Mouse (Mus musculus) hindbrain, embryonic 16.5 days (tissue): ENCODE measurements at regions not wholly inside any gene's neighbourhood (a gene's known extent, or its start where the extent isn't known, plus 50 kb on each side); places are given as distances from the start of the nearest gene placed in this dataset.

ENCODE experiments used
- ATAC-seq: fragments of 200-750 bp; cut with Nextera tagmentation; 2 replicates; pipeline ENCODE4 v1.8.0; 2017; ENCODE audit warnings: moderate TSS enrichment, moderate library complexity
- H3K27ac ChIP-seq: fragments of 300-500 bp; sonication (generic); 2 replicates; pipeline ENCODE4 v1.5.1; 2014; ENCODE audit warnings: low read depth, mild to moderate bottlenecking, control low read depth, low read length, moderate library complexity
- H3K27me3 ChIP-seq: fragments of 300-500 bp; sonication (generic); replicated peaks from 2 replicates; pipeline ENCODE4 v1.6.1; 2014; ENCODE audit warnings: low read length; ENCODE audit not compliant: control insufficient read depth, insufficient read depth
- H3K36me3 ChIP-seq: fragments of 300-500 bp; sonication (generic); 2 replicates; pipeline ENCODE4 v1.6.1; 2014; ENCODE audit warnings: mild to moderate bottlenecking, low read length, moderate library complexity, mixed read lengths; ENCODE audit not compliant: control insufficient read depth, insufficient read depth
- H3K4me1 ChIP-seq: fragments of 300-500 bp; sonication (generic); 2 replicates; pipeline ENCODE4 v1.6.1; 2014; ENCODE audit warnings: low read depth, low read length; ENCODE audit not compliant: control insufficient read depth, insufficient read depth
- H3K4me2 ChIP-seq: fragments of 300-500 bp; sonication (generic); 2 replicates; pipeline ENCODE4 v1.6.1; 2014; ENCODE audit warnings: mild to moderate bottlenecking, low read length, control low read depth, moderate library complexity
- H3K4me3 ChIP-seq: fragments of 300-500 bp; sonication (generic); 2 replicates; pipeline ENCODE4 v1.5.1; 2014; ENCODE audit warnings: mild to moderate bottlenecking, low read length, control low read depth, moderate library complexity
- H3K9ac ChIP-seq: fragments of 300-500 bp; sonication (generic); 2 replicates; pipeline ENCODE4 v1.6.1; 2014; ENCODE audit warnings: low read depth, mild to moderate bottlenecking, control low read depth, low read length, moderate library complexity
- H3K9me3 ChIP-seq: fragments of 300-500 bp; sonication (generic); 2 replicates; pipeline ENCODE4 v1.6.1; 2014; ENCODE audit warnings: mild to moderate bottlenecking, low read length, moderate library complexity; ENCODE audit not compliant: control insufficient read depth
- WGBS: fragments of 180-500 bp; shearing (Covaris S2); extraction: QIAGEN DNeasy Blood & Tissue Kit; methylation state at CpG from one replicate; pipeline ENCODE4 v1.1.7; 2014; 5-methylcytosine and 5-hydroxymethylcytosine counted together

GRCm38 (mm10) chr8:115589721-115590120 is 117.9 kb downstream of the Maf start:
- WGBS = 79% methylated on average over 2 of the region's 2 CpGs
- Histone ChIP-seq H3K9ac (no peak overlapping the region), H3K9me3 (no peaks in the 10 kb centered on the region), H3K36me3 (no peaks in the 10 kb centered on the region), H3K4me2 (no peak overlapping the region), H3K27ac (no peak overlapping the region), H3K27me3 (no peaks in the 10 kb centered on the region), H3K4me3 (no peak overlapping the region), H3K4me1 (no peaks in the 10 kb centered on the region)
- no peak for ATAC-seq

GRCm38 (mm10) chr8:115589076-115589475 is 118.5 kb downstream of the Maf start:
- Histone ChIP-seq H3K9ac (no peak overlapping the region), H3K27me3 (no peaks in the 10 kb centered on the region), H3K27ac (no peak overlapping the region), H3K36me3 (no peaks in the 10 kb centered on the region), H3K4me3 (no peak overlapping the region), H3K4me1 (no peaks in the 10 kb centered on the region), H3K4me2 (no peak overlapping the region), H3K9me3 (no peaks in the 10 kb centered on the region)
- 92% methylated on average over 2 of the region's 2 CpGs for WGBS
- ATAC-seq = no peak

- Histone ChIP-seq H3K36me3 (no peaks in the 10 kb centered on the region), H3K4me1 (no peaks in the 10 kb centered on the region), H3K27ac (no peak overlapping the region), H3K4me2 (no peak overlapping the region), H3K9ac (no peak overlapping the region), H3K9me3 (no peaks in the 10 kb centered on the region), H3K27me3 (no peaks in the 10 kb centered on the region), H3K4me3 (no peak overlapping the region)
- WGBS = 84% methylated on average over 8 of the region's 8 CpGs
- ATAC-seq = no peak
Measured at GRCm38 (mm10) chr8:115584311-115584907, 123.2 kb downstream of the Maf start.

GRCm38 (mm10) chr8:115583221-115583620 is 124.4 kb downstream of the Maf start:
- no peaks in the 10 kb centered on the region for H3K9me3 ChIP-seq
- no peak for ATAC-seq
- H3K4me2 ChIP-seq = no peak overlapping the region
- H3K36me3 ChIP-seq = no peaks in the 10 kb centered on the region
- WGBS = 85% methylated on average over 5 of the region's 5 CpGs
- no peak overlapping the region for H3K27ac ChIP-seq
- H3K9ac ChIP-seq = no peak overlapping the region
- H3K4me1 ChIP-seq = no peaks in the 10 kb centered on the region
- H3K27me3 ChIP-seq = no peaks in the 10 kb centered on the region
- no peak overlapping the region for H3K4me3 ChIP-seq

GRCm38 (mm10) chr8:115581940-115582517 is 125.6 kb downstream of the Maf start:
- H3K9ac ChIP-seq = no peak overlapping the region
- ATAC-seq = no peak
- no peak overlapping the region for H3K4me3 ChIP-seq
- no peak overlapping the region for H3K27ac ChIP-seq
- H3K9me3 ChIP-seq = no peaks in the 10 kb centered on the region
- 86% methylated on average over 6 of the region's 6 CpGs for WGBS
- no peaks in the 10 kb centered on the region for H3K36me3 ChIP-seq
- H3K4me1 ChIP-seq = no peaks in the 10 kb centered on the region
- H3K27me3 ChIP-seq = no peaks in the 10 kb centered on the region
- no peak overlapping the region for H3K4me2 ChIP-seq

- Histone ChIP-seq H3K9ac (no peak overlapping the region), H3K4me1 (no peaks in the 10 kb centered on the region), H3K36me3 (no peaks in the 10 kb centered on the region), H3K27me3 (no peaks in the 10 kb centered on the region), H3K4me2 (no peak overlapping the region), H3K27ac (no peak overlapping the region), H3K4me3 (no peak overlapping the region), H3K9me3 (no peaks in the 10 kb centered on the region)
- no peak for ATAC-seq
- 78% methylated on average over 7 of the region's 7 CpGs for WGBS
Measured at GRCm38 (mm10) chr8:115568394-115568793, 139.2 kb downstream of the Maf start.

GRCm38 (mm10) chr8:115565768-115566167 is 141.8 kb downstream of the Maf start:
- 90% methylated on average over 5 of the region's 5 CpGs for WGBS
- ATAC-seq = no peak
- H3K9ac ChIP-seq = no peak overlapping the region
- H3K9me3 ChIP-seq = no peaks in the 10 kb centered on the region
- no peak overlapping the region for H3K4me3 ChIP-seq
- H3K36me3 ChIP-seq = no peaks in the 10 kb centered on the region
- H3K4me2 ChIP-seq = no peak overlapping the region
- H3K27me3 ChIP-seq = no peaks in the 10 kb centered on the region
- H3K4me1 ChIP-seq = no peaks in the 10 kb centered on the region
- H3K27ac ChIP-seq = no peak overlapping the region

- WGBS = 28% methylated on average over 4 of the region's 4 CpGs
- H3K27ac ChIP-seq = no peak overlapping the region
- no peak overlapping the region for H3K4me3 ChIP-seq
- no peak for ATAC-seq
- no peak overlapping the region for H3K4me2 ChIP-seq
- H3K36me3 ChIP-seq = no peaks in the 10 kb centered on the region
- H3K27me3 ChIP-seq = no peaks in the 10 kb centered on the region
- H3K9ac ChIP-seq = no peak overlapping the region
- H3K9me3 ChIP-seq = no peaks in the 10 kb centered on the region
- no peaks in the 10 kb centered on the region for H3K4me1 ChIP-seq
Measured at GRCm38 (mm10) chr8:115562362-115562761, 145.2 kb downstream of the Maf start.

- 83% methylated on average over 18 of the region's 18 CpGs for WGBS
- no peak overlapping the region for H3K4me2 ChIP-seq
Measured at GRCm38 (mm10) chr8:115560985-115561916, 146.3 kb downstream of the Maf start.

More at GRCm38 (mm10) chr8:115560985-115561916, 146.3 kb downstream of the Maf start:
- no peaks in the 10 kb centered on the region for H3K27me3 ChIP-seq
- H3K36me3 ChIP-seq = no peaks in the 10 kb centered on the region
- H3K4me1 ChIP-seq = no peaks in the 10 kb centered on the region
- H3K9me3 ChIP-seq = no peaks in the 10 kb centered on the region
- no peak overlapping the region for H3K9ac ChIP-seq
- H3K4me3 ChIP-seq = no peak overlapping the region
- no peak for ATAC-seq
- H3K27ac ChIP-seq = no peak overlapping the region
